8 mouse cellular contexts compared by ENCODE assay signal in the genomic region with DNA sequence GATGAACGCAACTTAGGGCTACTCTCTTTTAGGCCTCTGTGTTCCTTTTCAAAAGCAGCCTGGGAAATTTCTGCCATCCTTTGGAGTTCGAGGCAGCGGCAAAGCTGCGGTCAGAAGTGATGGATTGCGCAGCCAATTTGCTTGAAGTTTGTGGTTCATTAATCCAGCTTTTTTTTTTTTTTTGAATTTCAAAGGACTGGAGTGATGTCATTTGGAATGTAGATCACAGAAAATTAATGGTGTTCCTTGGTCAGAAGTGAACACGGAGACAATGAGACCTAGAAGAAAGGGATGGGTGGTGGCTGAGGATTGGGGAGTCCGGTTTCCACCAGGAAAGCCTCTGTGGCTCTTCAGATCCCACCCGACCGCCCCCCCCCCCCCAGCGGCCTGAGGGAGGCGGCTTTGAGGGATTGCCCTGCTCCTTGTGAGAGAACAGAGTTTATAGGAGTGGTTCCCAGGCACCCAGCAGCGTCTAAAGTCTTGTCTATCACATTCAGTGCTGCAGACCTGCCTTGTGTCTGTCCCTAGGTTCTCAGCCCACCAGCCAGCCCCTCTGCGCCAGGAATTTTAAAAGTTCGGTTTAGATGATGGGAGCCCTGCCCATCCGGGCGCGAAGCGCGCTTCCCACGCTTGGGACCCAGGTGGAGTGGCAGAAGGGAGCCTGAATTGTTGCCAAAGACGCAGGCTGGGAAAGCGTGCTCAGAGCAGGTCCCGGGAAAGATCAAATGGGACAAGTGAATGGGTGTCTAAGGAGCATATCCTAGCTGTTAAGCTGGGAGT.
A peak's percentile ranks its signal among the peaks of the same experiment; 100 is the strongest.
DNase-seq lines count a peak whose midpoint lies in the region; ATAC-seq and TF ChIP-seq lines count a peak whose summit lies in the region.

No protein-coding gene starts in this region.

- H3K27ac ChIP-seq in hindbrain, embryonic 14.5 days = no peak overlapping the region
- H3K27ac ChIP-seq in midbrain, embryonic 14.5 days (replicated peaks; ENCODE audit: low read depth, low read length) = no peak overlapping the region
- H3K27ac ChIP-seq in thymus, adult 2 months (ENCODE audit: control insufficient read depth, insufficient read depth, low read length) = no peak overlapping the region

- no peak overlapping the region; the same call in 1 of the 2 replicates for H3K4me3 ChIP-seq in hindbrain, embryonic 14.5 days (replicated peaks; ENCODE audit: low read length)
- H3K4me3 ChIP-seq in midbrain, embryonic 14.5 days (replicated peaks; ENCODE audit: low read depth, low read length) = peak overlapping the region; percentile 3; the same call in 1 of the 2 replicates
- H3K4me3 ChIP-seq in thymus, adult 2 months (ENCODE audit: control insufficient read depth, insufficient read depth, low read length) = no peak overlapping the region

- no peak overlapping the region for H3K9ac ChIP-seq in hindbrain, embryonic 14.5 days
- H3K9ac ChIP-seq in midbrain, embryonic 14.5 days (replicated peaks; ENCODE audit: low read length) = no peak overlapping the region

- H3K9me3 ChIP-seq in hindbrain, embryonic 14.5 days (ENCODE audit: control insufficient read depth, low read length) = 0 out of 2 replicates have a peak, but pooled peaks cover 3% of the 10 kb centered on the region
- H3K9me3 ChIP-seq in midbrain, embryonic 14.5 days (ENCODE audit: control insufficient read depth, low read length) = no peaks in the 10 kb centered on the region

- peak overlapping the region; percentile 45 for H3K4me2 ChIP-seq in hindbrain, embryonic 14.5 days (replicated peaks)
- peak overlapping the region; percentile 38 for H3K4me2 ChIP-seq in midbrain, embryonic 14.5 days (ENCODE audit: low read length)

- TF ChIP-seq POLR2A in thymus, adult 2 months (IDR thresholded peaks at IDR 0.05; ENCODE audit: control insufficient read depth, extremely low read depth, insufficient read depth, low read length, poor library complexity) = no peak

- no peaks in the 10 kb centered on the region for H3K27me3 ChIP-seq in hindbrain, embryonic 14.5 days (ENCODE audit: control insufficient read depth, insufficient read depth, low read length)
- H3K27me3 ChIP-seq in midbrain, embryonic 14.5 days (ENCODE audit: control insufficient read depth, insufficient read depth, low read length) = no peaks in the 10 kb centered on the region
- no peaks in the 10 kb centered on the region for H3K27me3 ChIP-seq in thymus, adult 2 months (ENCODE audit: control insufficient read depth, insufficient read depth, low read length)

- 0 out of 2 replicates have a peak, but pooled peaks cover 4% of the 10 kb centered on the region for H3K4me1 ChIP-seq in hindbrain, embryonic 14.5 days (replicated peaks; ENCODE audit: control insufficient read depth, insufficient read depth, low read length)
- H3K4me1 ChIP-seq in midbrain, embryonic 14.5 days (ENCODE audit: control insufficient read depth, insufficient read depth, low read length) = no peaks in the 10 kb centered on the region
- H3K4me1 ChIP-seq in thymus, adult 2 months (replicated peaks; ENCODE audit: control insufficient read depth, insufficient read depth, low read length) = no peaks in the 10 kb centered on the region

- ATAC-seq in hindbrain, embryonic 14.5 days (ENCODE audit: low FRiP score) = peak; percentile 78; the same call in 1 of the 2 replicates
- ATAC-seq in midbrain, embryonic 14.5 days (ENCODE audit: low FRiP score, low TSS enrichment) = peak; percentile 83

- peak; percentile 12 to 23 for DNase-seq in cerebellum, postnatal 36 days
- DNase-seq in cerebellum, adult 9-10 months = no peak
- DNase-seq in embryo, embryonic 10 days (ENCODE audit: low spot score) = peak; percentile 76
- peak; percentile 47 for DNase-seq in hindbrain, embryonic 14.5 days (ENCODE audit: low spot score)
- peak; percentile 73 for DNase-seq in midbrain, embryonic 14.5 days
- no peak for DNase-seq in thymus, adult 2 months
- DNase-seq in urinary bladder, postnatal 14 days (ENCODE audit: low spot score) = no peak
- no peak for DNase-seq in kidney, adult 18-20 months

- no peak for TF ChIP-seq CTCF in thymus, adult 2 months (IDR thresholded peaks at IDR 0.05; ENCODE audit: borderline replicate concordance, control insufficient read depth, extremely low read depth, insufficient read depth, low read length, poor library complexity)

- WGBS in hindbrain, embryonic 14.5 days = 8% methylated on average over 22 of the region's 23 CpGs
- 8% methylated on average over 23 of the region's 23 CpGs for WGBS in midbrain, embryonic 14.5 days
- WGBS in thymus, adult 2 months = 35% methylated on average over 23 of the region's 23 CpGs

- H3K36me3 ChIP-seq in hindbrain, embryonic 14.5 days (replicated peaks; ENCODE audit: control insufficient read depth, insufficient read depth) = no peaks in the 10 kb centered on the region
- H3K36me3 ChIP-seq in midbrain, embryonic 14.5 days (ENCODE audit: control insufficient read depth, insufficient read depth, low read length) = no peaks in the 10 kb centered on the region
- no peaks in the 10 kb centered on the region for H3K36me3 ChIP-seq in thymus, adult 2 months (ENCODE audit: control insufficient read depth, insufficient read depth, low read length)

Comparison
In these comparisons a context has a peak if more than half of its experiments do, and no peak if none do; other contexts are left out.
1. DNase-seq: peak in cerebellum, postnatal 36 days (2 of 2), embryo, embryonic 10 days (single experiment), hindbrain, embryonic 14.5 days (single experiment) and midbrain, embryonic 14.5 days (single experiment); none in cerebellum, adult 9-10 months (single experiment), thymus, adult 2 months (single experiment), urinary bladder, postnatal 14 days (single experiment) and kidney, adult 18-20 months (single experiment).